Mouse (Mus musculus): Measurements from ENCODE around the gene 4921536K21Rik. TPM values are rescaled to one million over a fixed set of nuclear protein-coding genes. Genes with fewer than 3 reads are reported as not detected.

4921536K21Rik gene
- polyA plus RNA-seq, 1 experiment from 2014 or later, result 0.23 TPM

GRCm38 (mm10) chr11:3846351-3846750, 48.5 kb downstream of the 4921536K21Rik start:
- no peaks in the 10 kb centered on the region for H3K4me1 ChIP-seq (ENCODE audit: insufficient read depth, low read depth, low read length)
- no peak overlapping the region for H3K27ac ChIP-seq (ENCODE audit: low read length)
- DNase-seq (ENCODE audit: low spot score) (no peak), ATAC-seq (no peak)
- no peaks in the 10 kb centered on the region for H3K36me3 ChIP-seq (ENCODE audit: insufficient read depth, low read length)
- WGBS, result 72% methylated on average over 2 of the region's 2 CpGs
- H3K27me3 ChIP-seq (replicated peaks; ENCODE audit: insufficient read depth, low read length), result no peaks in the 10 kb centered on the region
- H3K4me3 ChIP-seq (ENCODE audit: low read depth, low read length), result no peak overlapping the region
- H3K9ac ChIP-seq (replicated peaks; ENCODE audit: low read depth), result no peak overlapping the region
- no peaks in the 10 kb centered on the region for H3K9me3 ChIP-seq (ENCODE audit: low read length)
- no peak overlapping the region for H3K4me2 ChIP-seq (replicated peaks; ENCODE audit: low read depth, low read length)
- TF ChIP-seq EP300 (IDR thresholded peaks at IDR 0.05), result no peak
- TF ChIP-seq CTCF (IDR thresholded peaks at IDR 0.05), result no peak

- Histone ChIP-seq H3K9me3 (ENCODE audit: low read length) (no peaks in the 10 kb centered on the region), H3K27ac (ENCODE audit: low read length) (no peak overlapping the region), H3K4me1 (ENCODE audit: insufficient read depth, low read depth, low read length) (no peaks in the 10 kb centered on the region), H3K27me3 (replicated peaks; ENCODE audit: insufficient read depth, low read length) (no peaks in the 10 kb centered on the region), H3K4me2 (replicated peaks; ENCODE audit: low read depth, low read length) (no peak overlapping the region), H3K36me3 (ENCODE audit: insufficient read depth, low read length) (no peaks in the 10 kb centered on the region), H3K9ac (replicated peaks; ENCODE audit: low read depth) (no peak overlapping the region), H3K4me3 (ENCODE audit: low read depth, low read length) (no peak overlapping the region)
- no peak for DNase-seq (ENCODE audit: low spot score)
- no peak for ATAC-seq
- 72% methylated on average over 17 of the region's 17 CpGs for WGBS
- TF ChIP-seq CTCF (IDR thresholded peaks at IDR 0.05) (no peak), EP300 (IDR thresholded peaks at IDR 0.05) (no peak)
Observed at GRCm38 (mm10) chr11:3843943-3844734, 50.8 kb downstream of the 4921536K21Rik start.

Other genes starting within 250 kb of the 4921536K21Rik start
- 9.9 and 10.2 TPM in 2 replicates for gene Morc2a, start 245.9 kb downstream of the 4921536K21Rik start, polyA plus RNA-seq (2015; fragmentation: Nextera tagmentation; extraction: Ambion mirVana)
- 0.11 and 0.17 TPM in 2 replicates for gene Osbp2, start 31.2 kb downstream of the 4921536K21Rik start, polyA plus RNA-seq (2015; fragmentation: Nextera tagmentation; extraction: Ambion mirVana)
- 8.3 and 9.3 TPM in 2 replicates for gene Dusp18, start 142 bp upstream of the 4921536K21Rik start, polyA plus RNA-seq (2015; fragmentation: Nextera tagmentation; extraction: Ambion mirVana)
- 8.6 and 10.3 TPM in 2 replicates for gene Slc35e4, start 19.6 kb upstream of the 4921536K21Rik start, polyA plus RNA-seq (2015; fragmentation: Nextera tagmentation; extraction: Ambion mirVana)
- 152 and 170 TPM in 2 replicates for gene Tcn2, start 37.1 kb upstream of the 4921536K21Rik start, polyA plus RNA-seq (2015; fragmentation: Nextera tagmentation; extraction: Ambion mirVana)
- gene Pes1, start 68.9 kb upstream of the 4921536K21Rik start, polyA plus RNA-seq (2015; fragmentation: Nextera tagmentation; extraction: Ambion mirVana), result 34.2 and 38.3 TPM in 2 replicates
- not detected in 2 replicates for gene 4930556J24Rik, start 81.7 kb upstream of the 4921536K21Rik start, polyA plus RNA-seq (2015; fragmentation: Nextera tagmentation; extraction: Ambion mirVana)
- gene Gal3st1, start 88.5 kb upstream of the 4921536K21Rik start, polyA plus RNA-seq (2015; fragmentation: Nextera tagmentation; extraction: Ambion mirVana), result 20.5 and 21.1 TPM in 2 replicates
- 28.0 and 35.9 TPM in 2 replicates for gene Sec14l4, start 136.4 kb upstream of the 4921536K21Rik start, polyA plus RNA-seq (2015; fragmentation: Nextera tagmentation; extraction: Ambion mirVana)
- gene Sec14l3, start 169.7 kb upstream of the 4921536K21Rik start, polyA plus RNA-seq (2015; fragmentation: Nextera tagmentation; extraction: Ambion mirVana), result 529 and 716 TPM in 2 replicates
- gene Mtfp1, start 200.3 kb upstream of the 4921536K21Rik start, polyA plus RNA-seq (2015; fragmentation: Nextera tagmentation; extraction: Ambion mirVana), result 6.4 and 6.5 TPM in 2 replicates
- gene Sec14l2, start 228.3 kb upstream of the 4921536K21Rik start, polyA plus RNA-seq (2015; fragmentation: Nextera tagmentation; extraction: Ambion mirVana), result 6.5 and 7.6 TPM in 2 replicates
- gene Rnf215, start 240.1 kb upstream of the 4921536K21Rik start, polyA plus RNA-seq (2015; fragmentation: Nextera tagmentation; extraction: Ambion mirVana), result 57.8 and 59.0 TPM in 2 replicates